Mouse (Mus musculus): Measurements from ENCODE around the gene Tgm2. TPM values are rescaled to one million over a fixed set of nuclear protein-coding genes. Genes with fewer than 3 reads are reported as not detected.

Gene Tgm2
- total RNA-seq, 2 experiments from 2014 or later = 0.21 TPM; not detected in 1

- ATAC-seq (replicated peaks; ENCODE audit: poor library complexity, severe bottlenecking) = no peak
Observed at GRCm38 (mm10) chr2:158143816-158144215, 2.4 kb downstream of the Tgm2 start.

- ATAC-seq (replicated peaks; ENCODE audit: poor library complexity, severe bottlenecking) = no peak
Observed at GRCm38 (mm10) chr2:158142981-158143380, 3.3 kb downstream of the Tgm2 start.

GRCm38 (mm10) chr2:158141690-158142440 lies 4.4 kb downstream of the Tgm2 start:
- no peak for ATAC-seq (replicated peaks; ENCODE audit: poor library complexity, severe bottlenecking)

- ATAC-seq (replicated peaks; ENCODE audit: poor library complexity, severe bottlenecking) = no peak
Observed at GRCm38 (mm10) chr2:158141271-158141670, 5.0 kb downstream of the Tgm2 start.

- ATAC-seq (replicated peaks; ENCODE audit: poor library complexity, severe bottlenecking) = no peak
Observed at GRCm38 (mm10) chr2:158140664-158141063, 5.6 kb downstream of the Tgm2 start.

- ATAC-seq (replicated peaks; ENCODE audit: poor library complexity, severe bottlenecking) = no peak
Observed at GRCm38 (mm10) chr2:158139628-158140027, 6.6 kb downstream of the Tgm2 start.

DNA sequence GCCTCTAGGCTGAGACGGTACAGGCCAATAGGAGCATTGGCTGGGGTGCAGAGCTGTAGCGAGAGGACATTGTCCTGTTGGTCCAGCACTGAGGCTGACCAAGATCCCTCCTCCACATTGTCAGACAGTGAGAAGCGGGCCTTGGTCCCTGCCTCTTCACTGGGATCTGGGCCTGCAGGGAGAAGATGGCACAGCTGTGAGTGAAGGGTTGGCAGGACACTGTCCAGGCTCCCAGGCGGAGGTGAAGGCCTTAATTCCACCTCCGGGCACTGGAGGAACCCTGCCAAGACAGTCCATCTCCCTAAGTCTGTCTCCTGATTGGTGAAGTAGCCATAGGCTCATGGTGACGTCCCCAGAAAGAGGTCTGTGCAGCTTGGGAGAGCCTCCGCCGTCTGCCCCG lies 7.5 kb downstream of the Tgm2 start:
- no peak for ATAC-seq (replicated peaks; ENCODE audit: poor library complexity, severe bottlenecking)

DNA sequence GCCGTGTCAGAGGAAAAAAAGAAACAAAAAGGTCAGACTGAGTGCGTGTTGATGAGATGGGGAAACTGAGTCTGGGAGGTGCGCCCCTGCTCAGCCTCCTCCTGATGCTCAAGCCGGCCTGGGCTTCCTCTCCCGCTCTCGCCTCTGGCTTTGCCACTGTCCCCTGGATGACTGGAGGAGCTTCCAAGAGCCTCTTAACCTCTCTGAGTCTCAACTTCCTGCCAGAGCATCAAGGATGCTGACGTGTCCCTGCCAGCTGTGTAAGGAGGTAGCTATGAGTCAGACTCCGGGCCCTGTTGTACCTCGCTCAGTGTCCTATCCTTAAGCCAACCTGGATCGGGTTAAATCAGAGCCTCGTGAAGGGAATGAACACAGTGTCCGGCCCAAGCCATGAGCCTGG lies 8.5 kb downstream of the Tgm2 start:
- ATAC-seq (replicated peaks; ENCODE audit: poor library complexity, severe bottlenecking) = no peak

DNA sequence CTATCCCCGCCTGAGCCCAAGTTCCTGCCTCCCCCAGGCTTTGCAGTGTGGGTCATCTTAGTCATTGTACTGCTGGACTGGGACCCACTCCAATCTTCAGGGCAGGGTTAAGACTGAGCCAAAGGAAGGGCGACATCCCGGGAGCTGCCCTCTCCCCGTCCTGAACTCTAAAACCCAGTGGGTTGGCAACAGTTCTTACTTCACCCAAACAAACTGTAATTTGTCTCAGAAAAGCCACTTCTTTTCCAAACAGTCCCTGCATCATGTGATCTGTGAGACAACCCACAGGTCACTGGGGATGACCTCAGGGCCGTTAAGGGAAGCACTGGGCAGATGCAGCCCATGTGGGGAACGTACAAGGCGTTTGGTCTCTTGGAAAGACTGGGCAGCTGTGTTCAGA lies 10.0 kb downstream of the Tgm2 start:
- ATAC-seq (replicated peaks; ENCODE audit: poor library complexity, severe bottlenecking) = peak; percentile 13; the same call in 1 of the 2 replicates

GRCm38 (mm10) chr2:158133050-158133449 lies 13.2 kb downstream of the Tgm2 start:
- ATAC-seq (replicated peaks; ENCODE audit: poor library complexity, severe bottlenecking) = peak; percentile 91

DNA sequence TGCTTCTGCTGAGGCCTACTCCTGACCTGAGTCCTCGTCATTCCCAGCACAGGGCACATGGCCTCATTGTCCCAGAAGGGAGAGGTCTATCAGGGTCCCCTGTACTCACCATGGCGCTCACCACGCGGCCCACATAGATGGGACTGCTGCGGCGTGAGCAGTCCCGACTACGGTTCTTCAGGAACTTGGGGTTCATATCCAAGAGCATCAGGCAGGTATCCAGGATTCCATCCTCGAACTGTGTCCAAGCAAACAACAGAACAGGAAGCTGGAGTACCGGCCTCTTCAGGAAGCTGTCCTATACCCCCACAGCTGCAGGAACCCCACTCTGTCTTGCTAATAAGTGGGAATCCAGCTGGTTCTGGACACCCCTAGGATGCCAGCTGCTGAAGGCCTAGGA lies 13.9 kb downstream of the Tgm2 start:
- no peak for ATAC-seq (replicated peaks; ENCODE audit: poor library complexity, severe bottlenecking)

- no peak for ATAC-seq (replicated peaks; ENCODE audit: poor library complexity, severe bottlenecking)
Observed at GRCm38 (mm10) chr2:158131197-158131835, 14.9 kb downstream of the Tgm2 start.

DNA sequence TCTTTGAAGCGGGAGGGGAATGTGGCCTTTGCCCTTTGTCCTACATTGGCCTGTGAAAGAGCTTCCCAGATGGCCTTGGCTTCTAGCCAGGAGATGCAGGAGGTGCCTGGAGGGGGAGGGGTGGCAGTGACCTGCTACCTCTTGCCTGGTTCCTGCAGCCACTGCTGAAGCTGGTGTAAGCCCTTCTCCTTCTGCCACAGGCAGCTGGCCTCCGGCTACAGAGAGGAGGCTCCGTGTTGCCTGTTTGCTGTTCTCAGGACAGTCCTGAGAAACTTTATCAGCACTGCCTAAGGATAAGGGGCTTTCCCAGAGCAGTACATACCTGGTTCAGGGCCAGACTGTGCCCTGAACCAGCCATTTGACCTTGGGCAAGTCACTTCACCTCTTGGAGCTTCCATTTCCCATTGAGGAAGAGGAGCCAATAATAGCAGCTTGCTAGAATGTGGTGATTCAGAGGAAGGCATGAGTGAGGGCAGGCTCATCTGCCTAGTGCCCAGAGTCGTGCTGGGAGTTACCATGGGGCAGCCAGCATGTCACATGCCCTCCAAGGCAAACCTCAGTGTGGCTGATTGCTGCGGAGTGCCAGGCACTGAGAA lies 15.7 kb downstream of the Tgm2 start:
- no peak for ATAC-seq (replicated peaks; ENCODE audit: poor library complexity, severe bottlenecking)

DNA sequence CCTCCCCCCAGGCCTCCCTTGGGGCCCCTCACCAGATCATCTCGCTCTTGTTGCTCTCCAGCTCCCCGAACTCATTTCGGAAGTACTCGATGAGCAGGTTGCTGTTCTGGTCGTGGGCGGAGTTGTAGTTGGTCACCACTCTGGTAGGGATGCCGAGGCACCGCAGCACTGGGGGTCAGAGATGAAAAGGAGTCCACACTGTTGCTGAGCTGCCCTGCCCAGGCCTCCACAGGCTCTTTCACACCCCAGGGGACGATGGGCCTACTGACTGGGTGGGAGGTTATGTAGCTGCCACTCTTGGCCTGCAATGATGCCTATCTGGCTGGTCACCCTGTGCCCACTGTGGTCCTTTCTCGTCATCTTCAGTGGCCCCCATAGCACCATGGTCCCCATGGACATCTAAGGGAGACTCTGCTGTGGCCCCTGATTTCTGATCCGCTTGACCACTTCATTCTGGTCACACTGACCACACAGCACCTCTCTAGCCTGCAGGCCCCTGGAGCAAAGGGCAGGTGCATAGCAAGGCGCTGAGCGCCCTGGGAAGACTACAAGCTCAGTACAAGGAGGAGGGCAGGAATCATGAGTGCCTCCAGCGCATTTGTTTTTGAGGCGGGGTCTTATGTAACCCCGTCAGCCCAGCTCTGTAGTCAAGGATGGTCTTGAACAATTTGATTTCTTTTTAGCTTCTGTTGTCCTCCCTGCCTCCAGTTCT lies 16.8 kb downstream of the Tgm2 start:
- ATAC-seq (replicated peaks; ENCODE audit: poor library complexity, severe bottlenecking) = no peak

GRCm38 (mm10) chr2:158128461-158129130 lies 17.6 kb downstream of the Tgm2 start:
- no peak for ATAC-seq (replicated peaks; ENCODE audit: poor library complexity, severe bottlenecking)

GRCm38 (mm10) chr2:158127872-158128271 lies 18.4 kb downstream of the Tgm2 start:
- ATAC-seq (replicated peaks; ENCODE audit: poor library complexity, severe bottlenecking) = no peak

DNA sequence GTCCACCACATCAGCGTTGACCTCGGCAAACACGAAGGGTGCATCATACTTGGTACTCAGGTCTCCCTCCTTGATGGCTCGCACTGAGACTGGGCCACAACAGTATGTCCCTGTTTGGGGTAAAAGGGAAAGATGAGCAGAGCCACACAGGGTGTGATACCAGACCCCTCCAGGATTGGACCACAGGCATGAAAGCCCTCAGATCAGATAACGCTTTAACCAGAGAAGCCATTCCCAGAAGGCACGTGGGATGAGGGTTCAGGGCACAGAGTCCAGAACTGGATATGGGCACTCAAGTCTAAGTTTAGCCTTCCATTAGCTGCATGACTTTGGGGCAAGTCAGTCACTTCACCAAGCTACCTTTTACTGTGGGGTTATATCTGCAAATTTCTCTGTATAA lies 19.0 kb downstream of the Tgm2 start:
- ATAC-seq (replicated peaks; ENCODE audit: poor library complexity, severe bottlenecking) = no peak

DNA sequence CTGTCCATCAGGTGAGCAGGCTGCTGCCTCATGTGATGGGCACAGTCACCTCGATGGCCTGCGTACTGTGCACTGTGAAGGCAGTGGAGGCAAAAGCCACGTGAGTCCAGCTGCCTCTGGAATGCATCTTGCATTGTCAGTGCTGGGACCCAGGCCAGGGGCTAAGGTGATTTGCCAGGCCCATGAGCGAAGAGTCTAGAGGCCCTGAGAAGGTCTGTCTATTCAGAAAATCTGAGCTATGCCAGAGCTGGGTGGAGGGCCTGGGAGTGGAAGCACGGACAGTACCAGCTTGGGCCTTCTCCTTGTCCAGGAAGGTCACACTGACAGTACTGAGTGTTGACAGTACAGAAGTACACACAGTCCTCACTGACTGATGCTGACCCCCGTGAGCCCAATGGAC lies 23.4 kb downstream of the Tgm2 start:
- ATAC-seq (replicated peaks; ENCODE audit: poor library complexity, severe bottlenecking) = no peak

GRCm38 (mm10) chr2:158121645-158122326 lies 24.4 kb downstream of the Tgm2 start:
- ATAC-seq (replicated peaks; ENCODE audit: poor library complexity, severe bottlenecking) = peak; percentile 46

DNA sequence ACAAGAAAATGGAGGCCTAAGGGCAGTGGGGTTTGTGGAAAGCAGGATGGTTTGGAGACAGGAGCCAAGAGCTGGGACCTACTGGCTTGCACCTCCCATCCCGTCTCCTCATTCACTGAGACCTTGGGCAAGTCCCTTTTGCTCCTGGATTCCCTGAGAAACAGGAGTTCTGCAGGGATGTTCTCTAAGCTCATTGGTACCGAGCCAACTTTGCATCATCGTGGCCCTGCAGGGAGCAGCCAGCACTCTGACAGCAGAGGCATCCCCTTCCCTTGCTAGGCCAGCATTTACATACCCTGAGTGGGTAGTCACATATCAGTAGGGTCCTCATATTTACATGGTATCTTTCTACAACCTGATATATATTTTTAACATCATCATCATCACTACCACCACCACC lies 25.4 kb downstream of the Tgm2 start:
- no peak for ATAC-seq (replicated peaks; ENCODE audit: poor library complexity, severe bottlenecking)

All from granulocyte monocyte progenitor cell, adult 5-6 weeks (primary cell).